Mouse (Mus musculus): ENCODE measurements around the gene Rflna. TPM values are rescaled to one million over a fixed set of nuclear protein-coding genes. Genes with fewer than 3 reads are reported as not detected.

The Rflna gene
- polyA plus RNA-seq, 1 experiment: not detected

DNA sequence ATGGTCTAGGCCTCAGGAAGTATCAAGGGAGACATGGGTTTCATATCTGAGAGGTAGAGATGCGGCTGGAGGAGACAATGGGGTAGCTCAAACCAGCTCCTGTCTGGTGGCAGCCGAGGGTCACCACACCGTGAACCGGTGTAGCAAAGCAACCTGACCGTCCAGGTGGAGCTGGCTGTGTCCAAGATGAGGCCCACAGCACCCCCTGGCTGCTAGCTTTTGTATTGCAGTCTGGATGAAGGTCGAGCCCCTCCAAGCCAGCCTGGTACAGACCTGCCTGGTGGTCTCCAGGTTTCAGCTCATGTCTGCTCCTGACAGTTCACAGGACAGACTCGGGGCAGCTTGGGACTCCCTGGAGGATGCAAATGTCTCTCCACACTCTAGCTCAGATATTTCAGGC is 11.5 kb downstream of the Rflna start:
- no peak overlapping the region for H3K27ac ChIP-seq (ENCODE audit: control insufficient read depth, insufficient read depth, low read depth, low read length, poor library complexity)
- no peaks in the 10 kb centered on the region for H3K4me1 ChIP-seq (ENCODE audit: control insufficient read depth, insufficient read depth, low read length)
- H3K4me3 ChIP-seq (replicated peaks; ENCODE audit: control insufficient read depth, low read depth, low read length): no peak overlapping the region
- TF ChIP-seq POLR2A (IDR thresholded peaks at IDR 0.05; ENCODE audit: borderline replicate concordance, control insufficient read depth, low read depth, low read length) (no peak), CTCF (IDR thresholded peaks at IDR 0.05; ENCODE audit: control insufficient read depth, insufficient read depth, low read length) (peak; percentile 77)
- 68% methylated on average over 7 of the region's 7 CpGs for WGBS

- 74% methylated on average over 3 of the region's 3 CpGs for WGBS
- Histone ChIP-seq H3K27ac (ENCODE audit: control insufficient read depth, insufficient read depth, low read depth, low read length, poor library complexity) (no peak overlapping the region), H3K4me3 (replicated peaks; ENCODE audit: control insufficient read depth, low read depth, low read length) (no peak overlapping the region), H3K4me1 (ENCODE audit: control insufficient read depth, insufficient read depth, low read length) (no peaks in the 10 kb centered on the region)
- TF ChIP-seq POLR2A (IDR thresholded peaks at IDR 0.05; ENCODE audit: borderline replicate concordance, control insufficient read depth, low read depth, low read length) (no peak), CTCF (IDR thresholded peaks at IDR 0.05; ENCODE audit: control insufficient read depth, insufficient read depth, low read length) (no peak)
These were observed 12.0 kb downstream of the Rflna start for GRCm38 (mm10) chr5:125015066-125015465.

GRCm38 (mm10) chr5:125015576-125015975 is 12.6 kb downstream of the Rflna start:
- TF ChIP-seq CTCF (IDR thresholded peaks at IDR 0.05; ENCODE audit: control insufficient read depth, insufficient read depth, low read length) (no peak), POLR2A (IDR thresholded peaks at IDR 0.05; ENCODE audit: borderline replicate concordance, control insufficient read depth, low read depth, low read length) (no peak)
- Histone ChIP-seq H3K27ac (ENCODE audit: control insufficient read depth, insufficient read depth, low read depth, low read length, poor library complexity) (no peak overlapping the region), H3K4me3 (replicated peaks; ENCODE audit: control insufficient read depth, low read depth, low read length) (no peak overlapping the region), H3K4me1 (ENCODE audit: control insufficient read depth, insufficient read depth, low read length) (no peaks in the 10 kb centered on the region)
- 82% methylated on average over 9 of the region's 9 CpGs for WGBS

DNA sequence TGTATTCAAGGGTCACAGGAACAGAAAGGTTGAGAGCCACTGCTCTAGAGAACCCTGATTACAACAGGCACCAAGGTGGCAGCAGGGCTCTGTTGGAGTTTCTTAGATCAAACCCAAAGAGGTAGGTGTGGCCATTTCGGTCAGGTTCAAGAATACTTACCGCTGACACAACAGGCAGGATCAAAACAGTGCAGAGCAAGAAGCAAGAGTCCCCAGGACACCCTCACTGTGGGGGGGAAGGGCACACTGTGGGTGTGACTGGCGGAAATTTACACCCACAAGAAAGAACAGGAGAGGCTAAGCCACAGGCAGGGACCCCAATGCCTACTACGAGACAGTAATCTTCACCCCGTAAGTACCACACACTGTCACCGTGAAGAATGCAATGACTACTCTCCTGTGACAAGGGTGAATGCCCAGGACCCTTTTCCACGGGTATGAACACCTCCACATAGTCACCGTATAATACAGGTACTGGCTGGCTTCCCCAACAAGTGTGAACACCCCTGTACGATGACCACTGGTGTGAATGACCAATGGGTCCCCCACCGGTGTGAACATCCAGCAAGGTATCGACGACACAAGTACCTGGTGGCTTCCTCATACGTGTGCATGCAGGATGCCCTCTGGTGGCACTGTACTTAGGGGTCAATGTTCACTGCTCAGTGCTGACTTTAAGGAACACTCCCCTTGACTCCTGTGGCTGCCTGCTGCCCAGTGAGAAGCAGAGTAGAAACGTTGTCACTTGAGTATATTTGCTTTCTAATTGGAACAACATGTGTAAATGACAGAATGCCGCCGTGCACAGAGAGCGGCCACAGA is 13.6 kb downstream of the Rflna start:
- WGBS: 83% methylated on average over 17 of the region's 17 CpGs
- TF ChIP-seq CTCF (IDR thresholded peaks at IDR 0.05; ENCODE audit: control insufficient read depth, insufficient read depth, low read length) (no peak; the same call in 1 of the 2 replicates), POLR2A (IDR thresholded peaks at IDR 0.05; ENCODE audit: borderline replicate concordance, control insufficient read depth, low read depth, low read length) (no peak)
- H3K27ac ChIP-seq (ENCODE audit: control insufficient read depth, insufficient read depth, low read depth, low read length, poor library complexity): no peak overlapping the region
- H3K4me3 ChIP-seq (replicated peaks; ENCODE audit: control insufficient read depth, low read depth, low read length): no peak overlapping the region
- H3K4me1 ChIP-seq (ENCODE audit: control insufficient read depth, insufficient read depth, low read length): no peaks in the 10 kb centered on the region

DNA sequence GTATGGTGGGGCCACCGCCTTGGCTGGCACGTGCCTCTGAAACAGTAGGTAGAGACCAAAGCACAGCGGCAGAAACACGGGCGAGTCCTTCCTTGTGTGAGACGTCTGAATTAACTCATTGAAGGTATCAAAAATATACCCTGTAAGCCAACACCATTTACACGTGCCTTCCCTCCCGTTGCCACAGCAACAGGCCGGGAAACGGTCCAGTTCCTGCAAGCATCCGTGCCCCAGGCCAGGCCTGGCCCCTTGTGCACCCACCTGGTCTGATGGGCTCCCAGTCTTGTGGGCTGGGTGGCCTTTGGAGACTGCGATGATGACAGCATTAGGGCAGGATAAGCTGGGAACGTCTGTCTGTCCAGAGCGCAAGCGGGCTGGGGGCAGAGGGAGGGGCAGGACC is 14.3 kb downstream of the Rflna start:
- Histone ChIP-seq H3K27ac (ENCODE audit: control insufficient read depth, insufficient read depth, low read depth, low read length, poor library complexity) (no peak overlapping the region), H3K4me3 (replicated peaks; ENCODE audit: control insufficient read depth, low read depth, low read length) (no peak overlapping the region), H3K4me1 (ENCODE audit: control insufficient read depth, insufficient read depth, low read length) (no peaks in the 10 kb centered on the region)
- TF ChIP-seq POLR2A (IDR thresholded peaks at IDR 0.05; ENCODE audit: borderline replicate concordance, control insufficient read depth, low read depth, low read length): no peak
- no peak for TF ChIP-seq CTCF (IDR thresholded peaks at IDR 0.05; ENCODE audit: control insufficient read depth, insufficient read depth, low read length)
- 86% methylated on average over 15 of the region's 15 CpGs for WGBS

- H3K4me1 ChIP-seq (ENCODE audit: control insufficient read depth, insufficient read depth, low read length): no peaks in the 10 kb centered on the region
- WGBS: 85% methylated on average over 5 of the region's 5 CpGs
- H3K4me3 ChIP-seq (replicated peaks; ENCODE audit: control insufficient read depth, low read depth, low read length): no peak overlapping the region
- no peak overlapping the region for H3K27ac ChIP-seq (ENCODE audit: control insufficient read depth, insufficient read depth, low read depth, low read length, poor library complexity)
- TF ChIP-seq CTCF (IDR thresholded peaks at IDR 0.05; ENCODE audit: control insufficient read depth, insufficient read depth, low read length) (no peak), POLR2A (IDR thresholded peaks at IDR 0.05; ENCODE audit: borderline replicate concordance, control insufficient read depth, low read depth, low read length) (no peak)
These were observed 16.1 kb downstream of the Rflna start for GRCm38 (mm10) chr5:125019099-125019498.

DNA sequence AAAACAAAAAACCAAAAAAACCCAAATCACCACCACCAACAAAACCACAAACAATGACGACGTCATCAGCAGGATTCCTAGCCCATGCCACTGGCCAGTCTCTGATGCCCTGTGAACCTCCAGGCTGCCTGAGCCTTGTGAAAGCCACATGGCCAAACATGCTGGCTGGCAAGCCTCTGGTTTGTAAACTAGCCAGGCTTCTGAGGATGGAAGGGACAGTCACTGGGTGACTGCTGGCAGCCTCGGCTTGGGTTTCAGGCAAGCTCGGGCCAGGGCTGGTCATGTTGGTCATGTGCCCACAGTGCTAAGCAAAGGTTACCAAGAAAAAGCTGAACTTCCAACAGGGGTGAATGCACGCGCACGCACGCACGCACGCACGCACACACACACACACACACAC is 18.3 kb downstream of the Rflna start:
- TF ChIP-seq POLR2A (IDR thresholded peaks at IDR 0.05; ENCODE audit: borderline replicate concordance, control insufficient read depth, low read depth, low read length): no peak
- no peak for TF ChIP-seq CTCF (IDR thresholded peaks at IDR 0.05; ENCODE audit: control insufficient read depth, insufficient read depth, low read length)
- 79% methylated on average over 11 of the region's 11 CpGs for WGBS
- no peak overlapping the region for H3K4me3 ChIP-seq (replicated peaks; ENCODE audit: control insufficient read depth, low read depth, low read length)
- no peak overlapping the region for H3K27ac ChIP-seq (ENCODE audit: control insufficient read depth, insufficient read depth, low read depth, low read length, poor library complexity)
- no peaks in the 10 kb centered on the region for H3K4me1 ChIP-seq (ENCODE audit: control insufficient read depth, insufficient read depth, low read length)

- Histone ChIP-seq H3K4me3 (replicated peaks; ENCODE audit: control insufficient read depth, low read depth, low read length) (no peak overlapping the region), H3K27ac (ENCODE audit: control insufficient read depth, insufficient read depth, low read depth, low read length, poor library complexity) (no peak overlapping the region), H3K4me1 (ENCODE audit: control insufficient read depth, insufficient read depth, low read length) (no peaks in the 10 kb centered on the region)
- TF ChIP-seq CTCF (IDR thresholded peaks at IDR 0.05; ENCODE audit: control insufficient read depth, insufficient read depth, low read length): peak; percentile 42; the same call in 1 of the 2 replicates
- TF ChIP-seq POLR2A (IDR thresholded peaks at IDR 0.05; ENCODE audit: borderline replicate concordance, control insufficient read depth, low read depth, low read length): no peak
- 87% methylated on average over 14 of the region's 14 CpGs for WGBS
These were observed 21.0 kb downstream of the Rflna start for GRCm38 (mm10) chr5:125024002-125024401.

All from bone marrow, adult 2 months (tissue).